Mouse (Mus musculus) lung, postnatal 25 days (tissue): ENCODE data around the gene Gba2.
"Not testable (repeated sequence)": the region's sequence is repeated elsewhere in the genome, so short reads cannot be mapped to it uniquely, and the experiment has no call there.

Experiments used
- DNase-seq: peaks from one replicate; pipeline ENCODE4 v3.0.0; 2022; ENCODE audit warnings: low spot score

The Gba2 gene

DNA sequence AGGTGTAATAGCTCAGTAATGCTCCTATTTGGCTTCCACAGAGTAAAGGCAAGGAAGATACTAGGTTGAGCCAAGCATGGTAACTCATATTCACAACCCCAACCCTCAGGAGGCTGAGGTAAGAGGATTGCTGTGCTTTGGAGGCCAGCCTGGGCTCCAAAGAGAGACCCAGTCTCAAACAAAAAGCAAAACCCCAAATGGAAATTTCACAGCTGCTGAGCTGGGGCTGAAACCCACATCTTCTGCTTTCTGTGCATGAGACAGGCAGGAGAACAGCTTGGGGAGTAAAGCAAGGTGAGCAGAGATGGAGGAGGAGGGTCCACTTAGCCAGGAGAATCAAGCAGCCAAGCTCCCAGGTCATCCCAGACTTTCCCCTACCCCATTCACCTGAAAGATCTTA, 24.8 kb downstream of the Gba2 start:
- no peak for DNase-seq

DNA sequence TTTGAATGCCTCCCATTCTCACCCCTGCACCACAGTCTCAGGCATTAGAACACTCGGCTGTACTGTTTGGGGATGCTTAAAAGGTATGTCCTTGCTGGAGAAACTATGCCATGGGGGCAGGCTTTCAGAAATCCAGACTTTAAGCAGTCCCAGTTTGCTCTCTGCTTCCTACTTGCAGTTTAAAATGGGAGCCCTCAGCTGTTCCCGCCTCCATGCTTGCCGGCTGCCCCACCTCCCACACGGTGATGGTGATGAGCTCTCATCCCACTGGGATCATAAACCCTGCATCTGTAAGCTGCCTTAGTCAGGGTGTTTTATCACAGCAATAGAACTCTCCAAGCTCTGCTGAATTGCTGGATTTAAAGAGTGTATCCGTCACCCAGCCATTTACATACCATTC, 26.2 kb downstream of the Gba2 start:
- DNase-seq, result no peak

DNA sequence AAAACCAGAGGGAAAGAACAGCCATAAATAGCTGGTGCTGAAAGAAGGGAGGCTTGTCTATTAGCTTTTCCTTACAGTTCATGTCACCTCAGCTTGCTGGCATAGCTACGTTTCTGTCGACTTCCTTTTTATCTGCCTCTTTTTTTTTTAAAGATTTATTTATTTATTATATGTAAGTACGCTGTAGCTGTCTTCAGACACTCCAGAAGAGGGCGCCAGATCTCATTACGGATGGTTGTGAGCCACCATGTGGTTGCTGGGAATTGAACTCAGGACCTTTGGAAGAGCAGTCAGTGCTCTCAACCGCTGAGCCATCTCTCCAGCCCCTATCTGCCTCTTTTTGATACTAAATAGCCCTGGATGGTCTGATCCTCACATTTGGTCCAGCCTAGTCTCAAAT, 26.8 kb downstream of the Gba2 start:
- DNase-seq, result not testable (repeated sequence)

DNA sequence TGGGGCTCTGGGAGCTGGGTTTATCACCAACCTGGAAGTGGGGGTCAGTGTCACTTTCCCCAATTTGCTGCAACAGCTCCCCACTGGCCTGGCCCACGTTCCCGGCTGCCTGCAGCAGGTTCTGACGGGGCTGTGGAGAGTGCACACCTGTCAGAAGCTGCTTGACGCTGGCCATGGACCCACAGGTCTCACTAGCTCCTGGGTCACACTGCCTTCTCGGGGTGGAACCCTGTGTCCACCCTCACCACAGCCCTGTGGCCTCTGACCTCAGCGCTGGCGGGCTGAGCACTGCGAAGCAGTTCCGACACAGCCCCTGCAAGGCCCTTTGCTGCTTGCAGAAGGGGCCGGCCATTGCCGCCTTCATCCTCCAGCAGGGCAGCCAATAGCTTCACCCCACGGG, 29.6 kb downstream of the Gba2 start:
- no peak for DNase-seq

DNA sequence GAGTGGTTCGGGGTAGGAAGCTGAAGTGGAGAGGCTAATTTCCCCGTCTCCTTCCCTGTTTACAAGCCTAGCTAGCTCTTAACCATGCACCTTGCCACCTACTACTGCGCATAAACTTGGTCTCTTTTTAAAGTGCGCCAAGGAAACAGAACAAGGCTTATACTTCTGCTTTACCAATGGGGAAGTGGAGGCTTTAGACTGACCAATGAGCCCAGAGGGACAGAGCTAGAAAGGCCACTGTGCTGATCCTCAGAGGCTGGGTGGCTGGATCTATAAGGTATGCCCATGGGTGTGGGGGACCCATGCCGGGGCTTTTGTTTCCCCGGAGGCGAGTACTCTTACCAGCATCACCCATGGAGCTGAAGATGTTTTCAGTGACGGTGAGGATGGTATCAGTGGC, 31.5 kb downstream of the Gba2 start:
- no peak for DNase-seq

DNA sequence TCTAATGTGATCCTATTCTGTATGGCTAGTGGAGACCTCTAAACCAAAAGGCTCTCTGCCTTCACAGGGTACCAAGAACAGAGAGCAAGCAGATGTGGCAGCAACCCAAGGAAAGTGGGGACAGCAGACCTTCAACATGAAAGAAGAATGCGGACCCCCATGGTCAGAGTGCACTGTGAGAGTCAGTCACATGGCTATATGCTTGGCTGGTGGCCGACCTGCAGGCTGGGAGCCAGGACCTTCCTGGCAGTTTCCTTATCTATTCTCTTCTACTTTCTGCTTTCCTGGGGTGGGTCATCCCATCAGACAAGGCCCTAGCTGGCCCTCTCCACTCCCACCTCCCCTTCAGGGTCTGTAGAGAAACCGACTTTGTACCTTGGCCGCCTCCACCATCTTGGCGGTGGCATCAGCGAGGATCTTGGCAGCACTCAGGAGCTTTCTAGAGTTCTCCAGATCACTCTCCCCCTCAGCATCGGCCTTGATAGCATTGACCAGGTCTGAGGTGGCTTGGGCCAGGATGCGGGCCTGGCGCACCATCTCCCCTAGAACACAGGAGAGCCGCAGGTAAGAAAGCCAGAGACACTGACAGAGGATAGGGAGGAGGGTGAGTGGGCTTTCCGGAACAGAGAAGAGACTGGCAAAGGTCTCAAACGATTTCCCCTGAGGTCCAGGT, 32.2 kb downstream of the Gba2 start:
- DNase-seq, result no peak

DNA sequence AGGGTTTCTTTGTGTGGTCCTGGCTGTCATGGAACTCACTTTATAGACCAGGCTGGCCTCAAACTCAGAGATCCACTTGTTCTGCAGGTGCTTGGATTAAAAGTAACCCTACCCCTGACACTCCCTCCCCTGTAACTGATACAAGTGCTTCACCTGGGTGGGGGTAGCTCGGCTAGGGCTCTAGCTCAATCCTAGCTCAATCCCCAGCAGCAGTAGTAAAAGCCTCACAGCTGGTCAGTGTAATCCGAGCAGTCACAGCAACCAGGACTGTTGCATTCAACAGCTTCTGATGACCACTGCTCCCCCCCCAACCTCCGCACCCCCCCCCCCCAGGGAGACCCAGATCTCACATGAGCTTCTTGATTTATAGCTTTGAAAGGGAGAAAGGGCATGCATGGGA, 36.6 kb downstream of the Gba2 start:
- no peak for DNase-seq

DNA sequence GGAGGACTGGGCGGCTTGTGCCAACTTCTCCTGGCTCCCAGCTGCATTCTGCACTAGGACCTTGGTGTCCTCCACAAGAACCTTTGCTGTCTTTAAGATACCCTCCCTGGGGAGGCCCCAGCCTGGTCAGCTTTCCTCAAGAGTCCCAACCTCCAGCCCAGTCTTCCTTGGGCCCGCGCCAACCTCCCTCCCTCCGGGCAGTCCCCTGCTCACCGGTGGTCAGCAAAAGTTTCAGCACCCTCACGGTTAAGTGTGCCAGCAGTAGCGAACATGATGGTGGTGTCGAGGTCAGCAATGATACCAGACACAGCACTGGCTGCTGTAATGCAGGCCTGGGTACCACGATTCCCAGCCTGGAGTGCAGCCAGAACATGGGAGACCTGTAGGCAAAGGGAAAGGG, 42.6 kb downstream of the Gba2 start:
- no peak for DNase-seq

DNA sequence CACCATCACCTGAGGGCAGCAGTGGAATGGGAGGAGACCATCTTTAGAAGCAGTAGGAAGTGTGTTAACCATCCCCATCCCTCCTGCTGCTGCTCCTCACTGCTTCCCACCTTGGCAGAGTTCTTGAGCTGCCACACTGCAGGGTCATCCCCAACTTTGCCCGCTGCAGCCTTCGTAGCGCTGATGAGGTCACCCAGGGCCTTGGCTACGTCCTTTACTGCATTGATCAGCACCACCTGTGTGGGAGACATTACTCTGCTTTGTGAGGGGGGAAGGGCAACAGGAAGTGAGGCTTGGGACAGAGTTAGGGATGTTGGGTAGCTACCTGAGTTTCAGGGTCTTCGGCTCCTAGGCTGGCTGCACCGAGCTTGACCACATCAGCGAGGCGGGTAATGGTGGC, 43.0 kb downstream of the Gba2 start:
- no peak for DNase-seq

DNA sequence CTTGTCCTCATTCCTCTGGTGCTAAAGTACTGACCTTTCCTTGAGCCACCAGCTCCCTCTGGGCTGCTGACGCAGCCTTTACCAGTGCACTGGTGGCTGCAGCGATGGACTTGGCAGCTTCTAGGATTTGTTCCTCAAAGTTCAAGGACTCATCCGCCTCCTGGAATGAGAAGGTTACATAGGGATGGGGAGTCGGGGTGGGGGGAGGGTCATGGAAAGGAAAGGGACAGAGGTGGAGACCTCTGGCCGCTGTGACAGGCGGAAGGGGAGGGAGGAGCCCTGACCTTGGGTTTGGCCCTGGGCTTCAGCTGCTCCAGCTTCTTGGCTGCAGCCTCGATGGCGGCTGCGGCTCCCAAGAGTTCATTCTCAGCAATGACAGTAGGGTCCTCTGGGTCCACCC, 45.4 kb downstream of the Gba2 start:
- no peak for DNase-seq

DNA sequence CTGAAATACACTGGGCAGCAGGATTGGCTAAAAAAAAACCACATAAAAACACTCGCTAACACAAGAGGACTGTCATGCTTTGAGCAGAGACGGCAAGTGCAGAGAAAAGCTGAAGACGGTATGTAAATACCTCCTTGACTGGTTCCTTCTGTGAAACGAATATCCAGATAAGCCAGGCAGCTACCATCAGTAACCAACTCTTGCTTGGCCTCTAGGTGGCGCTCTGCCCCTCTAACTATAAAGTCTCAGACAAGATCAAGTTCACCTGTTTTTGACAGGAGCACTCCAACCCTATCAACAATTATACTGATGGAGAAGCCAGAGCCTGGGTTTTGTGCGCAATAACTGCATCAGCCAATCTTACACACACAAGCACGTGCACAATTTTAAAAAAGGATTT, 48.1 kb downstream of the Gba2 start:
- DNase-seq, result peak; percentile 77

DNA sequence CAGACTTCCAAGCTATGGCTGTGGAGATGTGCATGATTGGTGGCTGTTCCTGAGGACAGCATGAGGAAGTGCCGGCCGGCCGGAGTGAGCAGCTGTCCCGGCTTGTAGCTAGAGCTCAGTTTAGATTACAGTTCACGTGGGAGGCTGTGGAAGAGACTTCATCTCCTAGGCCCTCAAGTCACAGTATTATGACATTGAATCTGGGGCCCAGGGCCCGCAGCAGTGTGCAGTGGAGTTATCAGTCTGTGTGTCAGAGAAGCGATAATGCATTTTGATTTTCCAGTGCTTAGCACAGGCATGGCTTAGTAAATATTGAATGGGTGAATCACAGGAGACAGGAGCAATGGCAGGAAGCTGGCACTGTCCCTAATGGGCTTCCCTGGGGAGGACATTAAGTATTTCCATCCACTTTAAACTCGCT, 48.6 kb downstream of the Gba2 start:
- DNase-seq, result no peak

DNA sequence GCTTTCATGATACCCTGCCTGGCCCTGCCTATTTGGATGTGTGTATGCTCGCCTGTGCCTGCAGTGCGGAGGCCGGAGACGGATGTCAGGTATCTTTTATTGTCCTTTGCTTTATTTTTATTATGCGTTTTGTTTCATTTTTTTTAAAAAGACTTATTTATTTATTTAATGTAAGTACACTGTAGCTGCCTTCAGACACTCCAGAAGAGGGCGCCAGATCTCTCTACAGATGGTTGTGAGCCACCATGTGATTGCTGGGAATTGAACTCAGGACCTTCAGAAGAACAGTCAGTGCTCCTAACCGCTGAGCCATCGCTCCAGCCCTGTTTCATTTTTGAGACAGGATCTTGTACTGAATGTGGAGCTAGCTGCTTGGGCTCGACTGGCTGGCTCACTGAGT, 50.2 kb downstream of the Gba2 start:
- DNase-seq, result no peak

DNA sequence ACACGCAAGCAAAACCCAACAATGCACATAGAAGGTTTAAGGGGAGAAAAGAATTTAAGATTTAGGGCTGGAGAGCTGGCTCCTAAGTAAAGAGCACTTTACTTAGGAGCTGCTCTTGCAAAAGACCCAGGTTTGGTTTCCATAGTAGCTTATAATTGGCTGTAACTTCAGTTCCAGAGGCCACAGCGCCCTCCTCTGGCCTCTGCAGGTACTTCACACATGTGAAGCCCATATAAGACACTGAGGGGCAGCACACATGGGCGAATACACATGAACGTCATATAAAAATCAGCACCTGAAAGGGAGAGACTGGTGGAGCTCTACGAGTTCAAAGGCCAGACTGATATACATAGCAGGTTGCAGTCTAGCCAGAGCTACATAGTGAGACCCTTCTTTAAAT, 50.8 kb downstream of the Gba2 start:
- no peak for DNase-seq

DNA sequence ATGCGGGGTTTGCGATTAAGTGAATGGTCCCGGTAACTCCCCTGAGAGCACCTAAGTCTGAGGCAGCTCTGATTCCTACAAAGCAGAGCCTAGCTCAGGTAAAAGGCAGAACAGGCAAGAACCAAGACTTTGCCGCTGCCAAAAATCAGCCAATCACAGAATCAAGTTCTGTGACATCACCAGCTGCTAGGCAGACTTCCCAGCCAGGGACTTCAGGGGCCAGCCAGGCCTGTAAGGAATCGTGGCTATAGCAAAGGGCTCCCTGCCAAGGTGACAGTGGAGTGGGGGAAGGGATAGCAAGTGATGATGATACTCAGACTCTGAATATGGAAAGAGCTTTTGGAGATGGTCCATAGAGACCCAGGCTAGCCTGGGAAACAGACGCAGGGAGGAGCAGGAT, 58.7 kb downstream of the Gba2 start:
- DNase-seq, result peak; percentile 90

DNA sequence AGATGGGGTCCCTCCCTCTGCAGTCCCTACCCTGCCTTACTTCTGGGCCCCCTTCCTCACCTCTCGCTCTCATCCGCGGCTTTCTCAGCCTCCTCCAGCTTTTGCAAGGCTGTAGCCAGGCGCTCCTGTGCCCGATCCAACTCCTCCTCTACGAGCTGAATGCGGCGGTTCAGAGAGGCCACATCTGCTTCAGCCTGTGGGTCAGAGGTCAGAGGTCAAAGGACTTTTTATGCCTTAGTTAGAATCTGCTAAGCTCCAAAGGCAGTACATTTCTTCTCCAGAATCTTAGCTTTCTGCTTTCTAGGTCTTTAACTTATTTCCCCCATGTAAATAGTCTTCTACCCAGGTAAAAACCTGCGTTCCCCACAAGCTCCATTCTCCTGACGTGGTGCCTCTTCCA, 59.1 kb downstream of the Gba2 start:
- no peak for DNase-seq
